Mouse (Mus musculus) gastrocnemius, postnatal 10 days (tissue): ENCODE results near the gene Cacna1b. TPM values are rescaled to one million over a fixed set of nuclear protein-coding genes. Genes with fewer than 3 reads are reported as not detected.

ENCODE experiments used
- DNase-seq: peaks from one replicate; pipeline ENCODE4 v3.0.0; 2021; ENCODE audit warnings: mixed read lengths
- long read RNA-seq, 2 experiments: library from polyadenylated mRNA; stranded (forward); transcript quantifications; one replicate each; pipeline ENCODE4 v2.0.0; 2021
- total RNA-seq, 2 experiments: library from RNA; stranded (reverse); gene quantifications; 2 replicates each; pipeline ENCODE4 v1.2.3; 2021

The Cacna1b gene
- under 1 TPM; 0.34 to 0.45 TPM for total RNA-seq
- long read RNA-seq, experiment 1 = 0 reads
- long read RNA-seq, experiment 2 = 0 reads

GRCm38 (mm10) chr2:24763115-24763557 is at the start of gene Cacna1b:
TSS of gene Cacna1b (minus strand) at chr2:24763152.
- DNase-seq = peak; percentile 59

DNA sequence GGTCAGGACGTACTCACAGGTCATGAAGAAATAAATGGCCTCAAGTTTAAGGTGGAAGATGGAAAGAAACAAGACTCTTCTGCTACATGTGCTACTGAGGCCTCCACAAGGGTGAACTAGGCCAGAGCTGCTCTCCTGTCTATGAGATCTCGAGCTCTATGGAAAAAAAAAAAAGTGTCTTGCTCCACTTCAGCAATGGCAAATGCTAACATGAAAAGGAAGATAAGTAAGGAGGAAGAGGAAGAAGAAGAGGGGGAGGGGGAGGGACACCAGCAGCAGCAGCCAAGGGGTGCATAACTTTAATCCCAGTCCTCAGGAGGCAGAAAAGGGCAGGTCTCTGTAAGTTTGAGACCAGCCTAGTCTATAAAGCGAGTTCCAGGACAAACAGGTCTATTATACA is 46.8 kb upstream of the Cacna1b start:
- DNase-seq = no peak

DNA sequence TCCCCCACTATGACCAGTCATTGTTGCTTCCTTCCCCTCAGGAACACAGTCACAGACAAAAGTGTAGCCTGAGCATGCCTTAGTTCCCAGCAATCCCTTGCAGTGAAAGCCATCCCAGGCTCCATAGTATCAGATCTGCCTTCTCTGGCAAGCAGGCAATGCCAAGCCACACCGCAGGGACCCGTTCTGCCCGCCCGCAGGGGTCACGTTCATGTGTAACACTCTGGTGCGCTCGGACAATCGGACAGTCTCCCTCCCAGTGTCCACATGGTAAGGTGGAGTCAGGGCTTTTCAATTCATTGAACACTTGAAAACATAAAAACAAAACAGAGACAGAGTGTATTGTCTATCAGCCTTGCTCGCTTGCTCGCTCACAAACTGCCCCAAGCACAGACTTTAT is 44.7 kb upstream of the Cacna1b start:
- no peak for DNase-seq

GRCm38 (mm10) chr2:24807036-24807435 is 44.1 kb upstream of the Cacna1b start:
- DNase-seq = no peak

DNA sequence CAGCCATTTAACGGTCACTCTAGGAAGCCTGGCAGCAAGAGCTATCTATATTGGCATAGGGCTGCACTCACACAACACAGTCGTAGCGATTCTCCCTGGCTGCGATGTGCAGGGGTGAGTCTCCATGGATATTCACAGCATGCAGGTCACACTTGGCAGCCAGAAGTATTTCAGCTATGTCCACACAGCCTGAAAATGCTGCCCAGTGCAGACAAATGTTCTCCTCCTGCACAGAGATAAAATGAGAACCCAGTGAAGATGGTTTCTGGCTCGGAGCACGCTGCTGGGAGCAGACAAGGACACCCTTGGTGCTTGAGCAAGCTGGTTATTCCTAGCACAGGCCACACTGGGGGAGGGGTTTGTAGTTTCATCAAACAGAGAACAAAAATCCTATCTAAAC is 43.2 kb upstream of the Cacna1b start:
- peak; percentile 11 for DNase-seq

DNA sequence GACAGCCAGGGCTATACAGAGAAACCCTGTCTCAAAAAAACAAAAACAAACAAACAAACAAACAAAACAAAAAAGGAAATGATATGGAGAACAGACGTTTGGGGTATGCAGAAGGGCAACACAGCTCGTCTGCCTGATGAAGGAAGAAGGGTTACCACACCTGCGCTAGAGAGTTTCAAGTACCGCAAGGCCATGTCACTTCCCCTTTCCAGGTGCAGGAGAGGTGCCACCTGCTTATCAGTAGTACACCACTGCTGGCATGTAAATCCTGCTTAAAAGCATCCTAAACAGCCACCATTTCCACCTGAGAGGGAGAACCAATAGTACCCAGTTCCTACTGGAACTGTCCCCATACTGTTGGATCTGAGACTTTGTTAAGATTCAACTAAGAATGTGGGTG is 42.7 kb upstream of the Cacna1b start:
- DNase-seq = no peak

DNA sequence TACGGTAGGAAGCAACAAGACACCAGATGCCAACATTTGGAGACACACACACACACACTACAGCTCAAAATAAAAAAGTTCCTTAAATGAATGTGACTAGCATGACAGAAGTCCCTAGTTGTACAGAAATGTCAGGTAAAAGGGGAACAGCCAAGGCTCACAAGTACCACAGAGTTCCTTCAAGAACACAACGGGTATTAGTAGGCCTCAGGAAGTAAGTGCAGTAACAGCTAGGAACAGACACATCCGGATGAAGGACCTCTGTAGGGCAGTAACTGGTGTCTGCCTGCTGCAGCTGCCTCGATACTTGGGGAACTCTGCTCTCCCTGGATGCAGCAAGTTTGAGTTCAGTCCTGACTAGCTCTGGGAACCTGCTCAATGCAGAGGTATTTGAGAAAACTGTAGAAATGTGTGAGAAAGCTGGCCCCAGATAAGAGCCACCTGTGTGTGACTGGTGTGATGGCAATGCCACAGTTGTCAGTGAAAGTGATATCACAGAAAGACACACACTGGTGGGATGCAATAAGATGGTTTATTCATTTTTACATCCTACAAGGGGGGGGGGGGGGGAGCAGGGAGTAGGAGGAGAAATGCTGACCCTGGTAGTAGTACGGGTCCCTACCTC is 34.0 kb upstream of the Cacna1b start:
- DNase-seq = no peak

DNA sequence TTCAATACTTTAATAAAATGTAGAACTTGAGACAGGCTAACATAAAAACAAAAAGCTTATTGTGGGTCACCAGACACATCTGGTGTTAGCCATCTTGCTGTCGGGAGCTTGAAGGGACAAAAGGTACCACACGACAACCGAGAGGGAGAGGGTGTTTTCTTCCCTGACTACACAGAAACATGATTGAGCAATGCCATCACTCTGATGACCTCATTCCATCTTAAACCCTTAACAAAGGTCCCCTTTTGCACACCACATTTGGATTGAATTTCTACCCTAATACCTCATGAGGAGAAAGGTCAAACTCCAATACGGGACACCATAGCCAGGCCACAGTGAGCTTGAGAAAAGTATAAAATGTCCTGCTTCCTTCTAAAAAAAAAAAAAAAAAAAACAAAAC is 24.3 kb upstream of the Cacna1b start:
- DNase-seq = no peak

DNA sequence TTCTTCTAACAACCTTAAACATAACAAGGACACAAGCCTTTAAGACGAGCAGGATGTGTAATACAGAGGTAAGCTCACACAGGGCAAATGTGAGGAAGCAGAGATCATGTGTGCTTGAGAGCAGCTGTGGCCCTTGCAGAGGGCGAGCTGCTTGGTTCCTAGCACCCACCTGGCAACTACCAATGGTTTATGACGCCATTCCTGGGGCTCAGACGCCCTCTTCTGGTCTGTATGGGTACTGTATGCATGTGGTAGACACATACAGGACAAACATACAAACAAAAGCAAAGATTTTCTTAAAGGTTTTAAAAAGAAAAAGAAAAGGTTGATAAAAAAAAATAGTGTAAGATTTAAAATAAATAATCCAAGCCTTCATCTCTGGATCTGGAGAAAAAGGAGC is 18.3 kb upstream of the Cacna1b start:
- DNase-seq = no peak

- no peak for DNase-seq
These were observed 13.9 kb upstream of the Cacna1b start for GRCm38 (mm10) chr2:24776831-24777230.

DNA sequence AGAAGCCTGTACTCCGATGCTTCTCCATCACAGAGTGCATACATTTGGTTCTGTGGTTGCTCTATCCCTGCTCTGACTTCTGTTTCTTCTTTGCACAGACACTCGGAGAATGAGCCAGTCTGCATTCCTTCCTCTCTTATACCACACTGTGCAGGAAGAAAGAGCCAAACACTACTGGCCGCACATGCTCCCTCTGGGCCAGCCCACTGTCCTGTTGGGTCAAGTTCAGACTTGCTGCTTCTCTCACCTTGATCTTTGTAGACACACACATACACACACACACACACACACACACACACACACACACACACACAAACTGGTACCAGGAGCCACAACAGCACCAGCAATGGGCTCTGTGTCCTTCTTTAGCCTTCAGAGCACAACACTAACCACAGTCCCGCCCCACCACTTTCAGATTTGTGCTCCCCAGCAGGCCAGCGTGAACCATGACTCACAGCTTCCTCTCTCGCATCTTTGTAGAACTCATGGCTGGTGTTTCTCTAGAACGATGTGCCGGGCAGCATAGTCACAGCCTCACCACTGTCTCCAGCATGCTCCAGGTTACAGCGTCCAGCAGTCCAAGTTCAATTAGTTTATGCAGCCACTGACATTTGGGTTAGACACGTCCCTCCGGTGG is 13.1 kb upstream of the Cacna1b start:
- no peak for DNase-seq

DNA sequence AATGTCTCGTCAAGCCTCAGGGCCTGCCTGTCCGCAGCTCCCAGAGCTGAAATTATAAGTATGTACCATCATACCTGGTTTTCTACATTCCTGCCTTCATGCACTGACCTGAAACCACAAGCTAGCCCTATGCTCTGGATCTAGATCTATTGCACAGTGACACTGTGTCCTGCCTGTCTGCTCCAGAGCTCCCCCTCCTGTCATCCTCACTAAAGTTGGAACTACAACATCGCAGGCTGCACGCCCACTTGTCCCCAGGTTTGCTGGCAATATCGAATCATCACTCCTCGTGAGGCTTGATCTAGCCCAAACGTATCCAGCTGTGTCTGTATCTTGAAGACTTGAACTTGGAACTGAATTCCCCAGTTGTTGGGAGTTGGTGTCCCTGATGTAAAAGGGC is 11.9 kb upstream of the Cacna1b start:
- DNase-seq = no peak

- no peak for DNase-seq
These were observed 7.9 kb upstream of the Cacna1b start for GRCm38 (mm10) chr2:24770861-24771260.

- peak; percentile 16 for DNase-seq
These were observed 449 bp downstream of the Cacna1b start for GRCm38 (mm10) chr2:24762446-24762960.

- peak; percentile 75 for DNase-seq
These were observed 968 bp downstream of the Cacna1b start for GRCm38 (mm10) chr2:24761923-24762445.

DNA sequence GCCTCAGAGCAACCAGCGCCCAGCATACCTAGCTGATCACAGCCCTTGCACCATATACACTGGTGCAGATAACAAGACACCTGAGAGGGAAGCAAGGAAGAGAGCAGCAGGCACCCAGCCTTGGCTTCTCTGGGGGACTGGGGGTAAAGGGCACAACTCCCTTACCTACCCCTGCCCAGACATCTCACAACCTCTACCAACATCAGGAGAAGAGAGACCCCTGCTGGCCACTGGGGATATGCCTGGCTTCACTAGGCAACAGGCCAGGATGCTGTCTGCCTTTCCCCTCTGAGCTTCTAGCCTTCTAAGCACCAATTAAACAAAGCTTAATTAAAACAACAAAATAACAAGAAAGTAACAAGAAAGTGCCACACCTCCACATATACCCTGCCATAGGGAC is 7.7 kb downstream of the Cacna1b start:
- peak; percentile 67 for DNase-seq

- DNase-seq = no peak
These were observed 10.4 kb downstream of the Cacna1b start for GRCm38 (mm10) chr2:24752599-24752998.

DNA sequence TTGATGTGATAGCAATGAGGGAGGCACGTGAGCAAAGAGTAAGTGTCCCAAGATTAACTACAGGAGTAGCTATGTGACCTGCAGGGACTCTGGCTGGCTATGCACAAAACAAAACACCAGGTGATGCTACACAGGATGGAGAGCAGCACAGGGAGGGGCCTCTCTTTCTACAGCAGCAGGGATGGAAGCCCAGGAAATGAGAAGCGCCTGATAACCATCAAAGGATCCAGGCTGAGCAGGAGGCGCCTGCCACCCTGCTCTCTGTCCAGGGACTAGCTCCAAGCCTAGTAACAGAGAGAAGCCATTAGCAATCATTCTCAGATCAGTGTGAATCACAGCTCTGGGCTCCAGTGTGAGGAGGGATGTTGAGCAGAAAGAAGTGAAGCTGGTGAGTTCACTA is 12.9 kb downstream of the Cacna1b start:
- DNase-seq = no peak

DNA sequence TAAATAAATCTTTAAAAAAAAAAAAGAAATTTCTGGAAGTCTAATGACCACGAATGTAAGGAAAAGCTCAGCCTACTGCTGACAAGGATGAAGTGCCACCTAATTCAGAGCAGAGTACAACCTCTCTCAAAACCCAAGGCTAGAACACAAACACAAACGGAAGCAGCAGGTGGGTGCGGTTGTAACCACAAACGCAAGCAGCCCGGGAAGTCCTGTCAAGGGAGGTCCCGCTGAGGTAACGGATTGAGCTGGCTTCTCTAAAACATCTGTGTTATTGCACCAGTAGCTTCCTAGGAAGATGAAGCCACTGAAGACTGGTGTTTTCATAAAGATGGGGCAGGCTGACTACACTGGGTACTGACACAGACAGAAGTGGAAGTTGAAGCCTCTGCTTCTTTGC is 15.1 kb downstream of the Cacna1b start:
- DNase-seq = no peak

- no peak for DNase-seq
These were observed 23.3 kb downstream of the Cacna1b start for GRCm38 (mm10) chr2:24739701-24740100.

GRCm38 (mm10) chr2:24733157-24733556 is 29.8 kb downstream of the Cacna1b start:
- no peak for DNase-seq

GRCm38 (mm10) chr2:24725865-24726264 is 37.1 kb downstream of the Cacna1b start:
- DNase-seq = no peak

DNA sequence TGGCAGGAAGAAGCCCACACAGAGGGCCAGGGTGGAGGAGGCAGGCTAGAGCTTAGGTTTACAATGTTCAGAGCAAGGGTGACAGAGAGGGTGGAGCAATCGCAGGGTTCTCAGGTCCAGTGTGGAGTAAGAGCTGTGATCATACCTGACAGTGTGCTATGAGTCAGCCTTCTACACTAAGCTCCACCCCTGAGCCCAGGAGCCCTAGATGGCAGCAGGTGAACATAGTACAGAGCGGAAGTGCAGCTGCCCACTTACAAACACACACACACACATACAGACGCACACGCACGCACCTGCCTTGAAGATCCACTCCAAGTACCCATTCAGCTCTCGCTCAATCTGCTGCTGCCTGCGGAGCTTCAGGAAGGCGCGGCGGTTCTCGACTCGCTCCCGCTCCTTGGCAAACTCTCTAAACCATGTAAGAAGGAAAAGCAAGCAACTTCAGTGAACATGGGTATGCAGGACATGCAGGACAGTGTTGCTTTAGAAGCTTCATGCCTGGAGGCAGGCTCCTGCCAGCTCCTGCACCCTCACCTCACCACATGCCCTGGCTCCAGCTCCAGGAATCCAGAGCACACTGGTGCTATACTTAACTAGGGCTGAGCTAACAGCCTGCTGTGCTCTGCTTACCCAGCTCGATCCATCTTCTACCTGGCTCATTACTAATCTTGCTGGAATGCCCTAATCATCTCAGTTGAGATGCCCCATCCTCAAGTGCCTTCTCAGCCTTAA is 43.1 kb downstream of the Cacna1b start:
- DNase-seq = no peak
